Mouse (Mus musculus): ENCODE results near the gene 9130213A22Rik.

Gene 9130213A22Rik

DNA sequence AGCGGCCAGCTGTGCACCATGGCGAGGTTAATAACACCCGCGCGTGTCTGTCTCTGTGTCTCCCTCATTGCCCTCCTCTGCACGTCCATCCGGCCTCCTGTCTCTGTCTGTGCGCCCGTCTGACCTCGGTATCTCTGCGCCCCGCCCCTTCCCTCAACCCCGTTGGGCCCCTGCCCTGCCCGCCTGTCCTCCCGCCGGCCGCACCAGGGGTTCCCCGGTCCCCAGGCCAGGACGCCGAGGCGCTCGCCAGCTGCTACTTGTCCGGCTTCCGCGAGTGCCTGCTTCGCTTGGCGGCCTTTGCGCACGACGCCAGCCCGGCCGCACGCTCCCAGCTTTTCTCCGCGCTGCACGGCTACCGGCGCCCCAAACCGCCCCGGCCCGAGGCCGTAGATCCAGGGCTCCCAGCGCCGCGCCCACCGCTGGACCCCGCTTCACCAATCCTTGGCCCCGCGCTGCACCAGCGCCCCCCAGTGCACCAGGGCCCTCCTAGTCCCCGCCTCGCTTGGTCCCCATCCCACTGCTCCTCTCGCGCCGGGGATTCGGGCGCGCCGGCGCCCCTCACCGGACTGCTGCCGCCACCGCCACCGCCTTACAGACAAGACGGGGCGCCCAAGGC is at the start of gene 9130213A22Rik:
TSS of gene 9130213A22Rik (minus strand) at position 254 of the 616 bp plus-strand sequence.
- DNase-seq (ENCODE audit: low spot score in 2 of 2) = peak; percentile 82 to 86

GRCm38 (mm10) chr11:69171626-69172025 is 49.2 kb upstream of the 9130213A22Rik start:
- peak in 1 of 2 experiments; percentile 68 for DNase-seq (ENCODE audit: low spot score in 2 of 2)

GRCm38 (mm10) chr11:69169313-69169712 is 46.9 kb upstream of the 9130213A22Rik start:
- no peak for DNase-seq (ENCODE audit: low spot score in 2 of 2)

DNA sequence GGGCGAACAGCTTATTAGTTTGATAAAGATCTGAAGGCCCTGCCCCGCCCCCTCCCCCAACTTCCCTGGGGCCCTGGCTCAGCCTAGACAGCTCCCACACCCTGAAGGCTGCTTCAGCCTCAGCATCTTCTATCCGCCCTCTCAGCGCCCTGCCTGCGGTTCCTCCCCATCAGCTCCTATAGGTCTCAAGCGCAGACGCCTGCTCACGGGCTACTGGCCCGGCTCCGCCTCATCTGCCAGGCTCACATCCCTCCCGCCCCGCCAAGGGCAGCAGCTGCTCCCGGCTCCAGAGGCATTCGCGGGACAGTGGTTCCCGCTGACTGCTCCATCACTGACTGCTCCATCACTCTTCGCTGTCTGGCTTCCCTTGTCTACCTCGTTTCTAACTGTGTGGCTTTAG is 34.4 kb upstream of the 9130213A22Rik start, which contains the start of gene Alox12b:
TSS of gene Alox12b (plus strand) at position 190 of the 400 bp plus-strand sequence.
- peak in 1 of 2 experiments; percentile 40 for DNase-seq (ENCODE audit: low spot score in 2 of 2)

- DNase-seq (ENCODE audit: low spot score in 2 of 2) = no peak
Observed at GRCm38 (mm10) chr11:69155351-69155750, 33.0 kb upstream of the 9130213A22Rik start.

GRCm38 (mm10) chr11:69153831-69154230 is 31.4 kb upstream of the 9130213A22Rik start:
- no peak for DNase-seq (ENCODE audit: low spot score in 2 of 2)

- DNase-seq (ENCODE audit: low spot score in 2 of 2) = no peak
Observed at GRCm38 (mm10) chr11:69151004-69151403, 28.6 kb upstream of the 9130213A22Rik start.

GRCm38 (mm10) chr11:69150444-69150843 is 28.1 kb upstream of the 9130213A22Rik start:
- DNase-seq (ENCODE audit: low spot score in 2 of 2) = peak; percentile 55 to 75

GRCm38 (mm10) chr11:69149728-69150127 is 27.3 kb upstream of the 9130213A22Rik start:
- peak in 1 of 2 experiments; percentile 64 for DNase-seq (ENCODE audit: low spot score in 2 of 2)

- no peak for DNase-seq (ENCODE audit: low spot score in 2 of 2)
Observed at GRCm38 (mm10) chr11:69148451-69148960, 26.1 kb upstream of the 9130213A22Rik start.

GRCm38 (mm10) chr11:69147546-69147945 is 25.2 kb upstream of the 9130213A22Rik start:
- no peak for DNase-seq (ENCODE audit: low spot score in 2 of 2)

- no peak for DNase-seq (ENCODE audit: low spot score in 2 of 2)
Observed at GRCm38 (mm10) chr11:69135361-69135760, 13.0 kb upstream of the 9130213A22Rik start.

DNA sequence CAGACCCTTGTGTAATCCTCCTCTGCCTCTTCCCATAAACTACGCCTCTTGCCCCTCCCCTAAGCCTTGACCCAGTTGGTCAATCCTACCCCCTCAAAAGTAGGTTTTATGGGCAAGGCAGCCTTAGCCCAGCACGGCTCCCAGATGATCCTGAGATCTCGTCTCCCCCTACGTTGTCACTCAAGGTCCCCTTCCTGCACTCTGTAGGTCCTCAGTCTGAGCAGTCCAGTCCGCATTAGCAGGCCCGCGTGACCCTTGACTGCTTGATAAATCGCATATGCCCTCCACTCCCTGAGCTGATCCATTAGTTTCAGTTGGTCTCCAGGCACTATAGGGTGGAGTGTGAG is 12.2 kb upstream of the 9130213A22Rik start:
- DNase-seq (ENCODE audit: low spot score in 2 of 2) = no peak

- DNase-seq (ENCODE audit: low spot score in 2 of 2) = peak in 1 of 2 experiments; percentile 40
Observed at GRCm38 (mm10) chr11:69133923-69134621, 11.7 kb upstream of the 9130213A22Rik start.

- no peak for DNase-seq (ENCODE audit: low spot score in 2 of 2)
Observed at GRCm38 (mm10) chr11:69133566-69133922, 11.2 kb upstream of the 9130213A22Rik start.

- no peak for DNase-seq (ENCODE audit: low spot score in 2 of 2)
Observed at GRCm38 (mm10) chr11:69128426-69129122, 6.2 kb upstream of the 9130213A22Rik start.

DNA sequence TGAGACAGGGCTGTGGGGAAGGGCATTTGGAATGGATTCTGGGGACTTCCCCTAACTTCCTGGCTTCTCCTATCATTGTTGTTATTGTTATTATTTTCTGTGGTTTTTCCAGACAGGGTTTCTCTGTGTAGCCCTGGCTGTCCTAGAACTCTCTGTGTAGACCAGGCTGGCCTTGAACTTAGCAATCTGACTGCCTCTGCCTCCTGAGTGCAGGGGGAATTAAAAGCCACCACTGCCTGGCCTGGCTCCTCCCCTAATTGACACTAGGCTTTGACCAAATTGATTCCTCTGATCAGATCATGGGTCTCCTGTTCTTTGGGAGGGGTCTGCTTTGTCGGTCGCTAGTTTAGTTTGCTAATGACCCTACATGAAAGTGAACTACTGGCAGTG is 4.3 kb upstream of the 9130213A22Rik start:
- no peak for DNase-seq (ENCODE audit: low spot score in 2 of 2)

- no peak for DNase-seq (ENCODE audit: low spot score in 2 of 2)
Observed at GRCm38 (mm10) chr11:69125919-69126705, 3.7 kb upstream of the 9130213A22Rik start.

GRCm38 (mm10) chr11:69125852-69125918 is 3.3 kb upstream of the 9130213A22Rik start, which contains the start of gene Aloxe3:
TSS of gene Aloxe3 (plus strand) at chr11:69125896.
- DNase-seq (ENCODE audit: low spot score in 2 of 2) = no peak

DNA sequence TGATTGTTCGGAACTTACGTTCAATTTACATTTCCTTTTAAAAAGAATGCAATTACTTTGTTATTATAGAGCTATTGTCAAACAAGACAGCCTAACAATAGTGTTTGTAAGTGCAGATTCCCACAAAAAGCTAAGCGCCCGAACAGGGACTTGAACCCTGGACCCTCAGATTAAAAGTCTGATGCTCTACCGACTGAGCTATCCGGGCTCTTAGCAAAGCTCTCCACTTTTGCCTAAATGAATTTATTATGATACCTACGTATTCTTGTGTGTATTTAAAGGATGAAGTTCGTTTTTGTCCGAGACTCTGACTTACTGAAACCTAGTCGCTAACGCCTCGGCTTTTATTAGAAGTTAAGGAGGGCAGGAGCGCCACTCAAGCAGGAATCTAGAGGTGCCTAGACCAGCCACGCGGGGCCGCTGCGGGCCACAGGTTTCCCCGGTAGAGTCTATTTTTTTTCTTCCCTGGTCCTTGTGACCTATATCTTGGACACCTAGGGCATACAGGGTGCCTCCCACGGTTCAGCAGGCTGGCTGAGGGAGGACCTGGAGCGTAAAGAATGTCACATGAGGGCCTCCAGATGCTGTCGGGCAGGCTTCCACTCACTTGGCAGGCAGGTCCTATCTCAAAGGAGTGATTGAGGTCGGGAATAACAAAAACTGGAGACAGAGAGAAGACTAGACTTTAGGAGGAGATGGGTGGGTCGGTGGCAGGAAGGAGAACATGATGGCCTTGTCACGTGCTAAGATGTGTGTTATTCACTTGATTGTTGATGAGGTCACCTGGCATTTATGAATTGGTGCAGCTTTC is 2.9 kb upstream of the 9130213A22Rik start:
- peak in 1 of 2 experiments; percentile 74 for DNase-seq (ENCODE audit: low spot score in 2 of 2)

GRCm38 (mm10) chr11:69124498-69124847 is 2.1 kb upstream of the 9130213A22Rik start:
- DNase-seq (ENCODE audit: low spot score in 2 of 2) = peak in 1 of 2 experiments; percentile 63
